Mouse (Mus musculus) hindbrain, embryonic 14.5 days (tissue): ENCODE data around the gene Prickle2. TPM values are rescaled to one million over a fixed set of nuclear protein-coding genes. Genes with fewer than 3 reads are reported as not detected.

Experiments
- ATAC-seq: fragments of 200-750 bp; cut with Nextera tagmentation; 2 replicates; pipeline ENCODE4 v1.8.0; 2017; ENCODE audit warnings: moderate number of reproducible peaks, mild to moderate bottlenecking, moderate TSS enrichment, moderate library complexity; ENCODE audit not compliant: low FRiP score
- DNase-seq: peaks from one replicate; pipeline ENCODE4 v3.0.0-alpha.2; 2015; ENCODE audit warnings: low spot score
- H3K27ac ChIP-seq: fragments of 300-500 bp; sonication (generic); 2 replicates; pipeline ENCODE4 v1.5.1; 2014; ENCODE audit warnings: mild to moderate bottlenecking, moderate library complexity
- H3K27me3 ChIP-seq: fragments of 300-500 bp; sonication (generic); 2 replicates; pipeline ENCODE4 v1.6.1; 2014; ENCODE audit warnings: mild to moderate bottlenecking, low read length, mixed read lengths; ENCODE audit not compliant: control insufficient read depth, insufficient read depth
- H3K36me3 ChIP-seq: fragments of 300-500 bp; sonication (generic); replicated peaks from 2 replicates; pipeline ENCODE4 v1.6.1; 2014; ENCODE audit not compliant: control insufficient read depth, insufficient read depth
- H3K4me1 ChIP-seq: fragments of 300-500 bp; sonication (generic); replicated peaks from 2 replicates; pipeline ENCODE4 v1.6.1; 2014; ENCODE audit warnings: antibody characterized with exemption, low read length, mixed read lengths; ENCODE audit not compliant: control insufficient read depth, insufficient read depth
- H3K4me2 ChIP-seq: fragments of 300-500 bp; sonication (generic); replicated peaks from 2 replicates; pipeline ENCODE4 v1.6.1; 2014; ENCODE audit warnings: mild to moderate bottlenecking, moderate library complexity
- H3K4me3 ChIP-seq: fragments of 300-500 bp; sonication (generic); replicated peaks from 2 replicates; pipeline ENCODE4 v1.5.1; 2014; ENCODE audit warnings: mild to moderate bottlenecking, low read length
- H3K9ac ChIP-seq: fragments of 300-500 bp; sonication (generic); 2 replicates; pipeline ENCODE4 v1.6.1; 2014
- H3K9me3 ChIP-seq: fragments of 300-500 bp; sonication (generic); 2 replicates; pipeline ENCODE4 v1.6.1; 2016; ENCODE audit warnings: low read length; ENCODE audit not compliant: control insufficient read depth
- WGBS: fragments of 180-500 bp; shearing (Covaris S2); extraction: QIAGEN DNeasy Blood & Tissue Kit; methylation state at CpG from one replicate; pipeline ENCODE4 v1.1.7; 2014; 5-methylcytosine and 5-hydroxymethylcytosine counted together
- polyA plus RNA-seq: library from polyadenylated mRNA; unstranded; fragments of >200 nt; fragmentation: Nextera tagmentation; extraction: Ambion mirVana; gene quantifications from 2 replicates; pipeline ENCODE4 v1.2.1, GENCODE M21; 2014

Prickle2 gene
- polyA plus RNA-seq, 1 experiment from 2014 or later: 18.6 TPM

- DNase-seq: no peak
These were observed 361.4 kb downstream of the Prickle2 start for GRCm38 (mm10) chr6:92344588-92344987.

More at GRCm38 (mm10) chr6:92344588-92344987, 361.4 kb downstream of the Prickle2 start:
- Histone ChIP-seq H3K27me3 (no peaks in the 10 kb centered on the region), H3K9ac (no peak overlapping the region), H3K27ac (no peak overlapping the region), H3K9me3 (no peaks in the 10 kb centered on the region), H3K36me3 (no peaks in the 10 kb centered on the region), H3K4me1 (peaks cover 7% of the 10 kb centered on the region; the same call in 1 of the 2 replicates), H3K4me3 (no peak overlapping the region), H3K4me2 (no peak overlapping the region)
- WGBS: 92% methylated on average over 3 of the region's 3 CpGs
- ATAC-seq: no peak

Other genes with a start within 250 kb of the Prickle2 start
- gene A730049H05Rik, start 110.3 kb upstream of the Prickle2 start, polyA plus RNA-seq: 0.46 and 0.97 TPM in 2 replicates
- 0.05 TPM in 1 of 2 replicates, not detected in the other for gene Gm15737, start 163.2 kb upstream of the Prickle2 start, polyA plus RNA-seq
- 1.4 and 2.1 TPM in 2 replicates for gene Adamts9, start 237.3 kb upstream of the Prickle2 start, polyA plus RNA-seq